Mouse (Mus musculus) thymus, postnatal 4 days (tissue): ENCODE results near the gene Mettl8.

Source experiments
- DNase-seq: peaks from one replicate; pipeline ENCODE4 v3.0.0; 2021

Mettl8 gene

GRCm38 (mm10) chr2:71033014-71033413 lies 22.4 kb downstream of the Mettl8 start:
- no peak for DNase-seq

GRCm38 (mm10) chr2:71031973-71032794 lies 23.2 kb downstream of the Mettl8 start:
- peak; percentile 57 for DNase-seq

GRCm38 (mm10) chr2:71030663-71031062 lies 24.7 kb downstream of the Mettl8 start:
- DNase-seq = no peak

GRCm38 (mm10) chr2:71027631-71028030 lies 27.8 kb downstream of the Mettl8 start:
- DNase-seq = no peak

GRCm38 (mm10) chr2:71026787-71027186 lies 28.6 kb downstream of the Mettl8 start:
- no peak for DNase-seq

- no peak for DNase-seq
Observed at GRCm38 (mm10) chr2:71025576-71026315, 29.6 kb downstream of the Mettl8 start.

- no peak for DNase-seq
Observed at GRCm38 (mm10) chr2:71023986-71024385, 31.4 kb downstream of the Mettl8 start.

- no peak for DNase-seq
Observed at GRCm38 (mm10) chr2:71022991-71023390, 32.4 kb downstream of the Mettl8 start.

- no peak for DNase-seq
Observed at GRCm38 (mm10) chr2:71020674-71021073, 34.7 kb downstream of the Mettl8 start.

- DNase-seq = no peak
Observed at GRCm38 (mm10) chr2:71019704-71020375, 35.5 kb downstream of the Mettl8 start.

- DNase-seq = no peak
Observed at GRCm38 (mm10) chr2:71019277-71019676, 36.1 kb downstream of the Mettl8 start.

GRCm38 (mm10) chr2:71013521-71013920 lies 41.9 kb downstream of the Mettl8 start:
- DNase-seq = no peak

- no peak for DNase-seq
Observed at GRCm38 (mm10) chr2:71011816-71012215, 43.6 kb downstream of the Mettl8 start.

GRCm38 (mm10) chr2:71004354-71004753 lies 51.0 kb downstream of the Mettl8 start:
- DNase-seq = no peak

GRCm38 (mm10) chr2:71002509-71002908 lies 52.9 kb downstream of the Mettl8 start:
- DNase-seq = no peak

GRCm38 (mm10) chr2:70998771-70999170 lies 56.6 kb downstream of the Mettl8 start:
- DNase-seq = no peak

GRCm38 (mm10) chr2:70996438-70996837 lies 58.9 kb downstream of the Mettl8 start:
- DNase-seq = no peak

- DNase-seq = no peak
Observed at GRCm38 (mm10) chr2:70995900-70996299, 59.5 kb downstream of the Mettl8 start.

- DNase-seq = no peak
Observed at GRCm38 (mm10) chr2:70993740-70994139, 61.6 kb downstream of the Mettl8 start.

GRCm38 (mm10) chr2:70992715-70993114 lies 62.7 kb downstream of the Mettl8 start:
- DNase-seq = peak; percentile 69

GRCm38 (mm10) chr2:70990196-70990595 lies 65.2 kb downstream of the Mettl8 start:
- DNase-seq = no peak

GRCm38 (mm10) chr2:70989201-70990191 lies 65.9 kb downstream of the Mettl8 start:
- peak; percentile 27 for DNase-seq
